Mouse (Mus musculus) ovary, postnatal 14 days (tissue): Measurements from ENCODE around the gene Csrp3.
A peak's percentile ranks its signal among the peaks of the same experiment; 100 is the strongest.

Experiments
- DNase-seq: peaks from one replicate; pipeline ENCODE4 v3.0.0; 2022; ENCODE audit warnings: low spot score

Csrp3 gene

GRCm38 (mm10) chr7:48829177-48829910 is 18.5 kb downstream of the Csrp3 start:
- DNase-seq, result no peak

- DNase-seq, result no peak
Measured at GRCm38 (mm10) chr7:48825170-48825569, 22.7 kb downstream of the Csrp3 start.

- DNase-seq, result no peak
Measured at GRCm38 (mm10) chr7:48824671-48825070, 23.2 kb downstream of the Csrp3 start.

- no peak for DNase-seq
Measured at GRCm38 (mm10) chr7:48823621-48824020, 24.2 kb downstream of the Csrp3 start.

- DNase-seq, result no peak
Measured at GRCm38 (mm10) chr7:48821654-48822053, 26.2 kb downstream of the Csrp3 start.

GRCm38 (mm10) chr7:48813594-48813993 is 34.2 kb downstream of the Csrp3 start:
- DNase-seq, result no peak

- DNase-seq, result no peak
Measured at GRCm38 (mm10) chr7:48812358-48812757, 35.5 kb downstream of the Csrp3 start.

- no peak for DNase-seq
Measured at GRCm38 (mm10) chr7:48810652-48811051, 37.2 kb downstream of the Csrp3 start.

GRCm38 (mm10) chr7:48806587-48806986 is 41.2 kb downstream of the Csrp3 start:
- DNase-seq, result no peak

GRCm38 (mm10) chr7:48803381-48803780 is 44.5 kb downstream of the Csrp3 start:
- DNase-seq, result no peak

GRCm38 (mm10) chr7:48795130-48795529 is 52.7 kb downstream of the Csrp3 start:
- DNase-seq, result no peak

GRCm38 (mm10) chr7:48791412-48791811 is 56.4 kb downstream of the Csrp3 start:
- DNase-seq, result no peak

- no peak for DNase-seq
Measured at GRCm38 (mm10) chr7:48790117-48790516, 57.7 kb downstream of the Csrp3 start.

GRCm38 (mm10) chr7:48788851-48789572 is 58.8 kb downstream of the Csrp3 start, which contains the start of gene Zdhhc13:
Gene Zdhhc13 (plus strand): TSS chr7:48789003.
- DNase-seq, result peak; percentile 77

- no peak for DNase-seq
Measured at GRCm38 (mm10) chr7:48788348-48788747, 59.5 kb downstream of the Csrp3 start.

- DNase-seq, result no peak
Measured at GRCm38 (mm10) chr7:48784773-48785523, 62.9 kb downstream of the Csrp3 start.

- DNase-seq, result no peak
Measured at GRCm38 (mm10) chr7:48782432-48782831, 65.4 kb downstream of the Csrp3 start.
